ENCODE assay signal across 8 mouse cellular contexts in the genomic region with DNA sequence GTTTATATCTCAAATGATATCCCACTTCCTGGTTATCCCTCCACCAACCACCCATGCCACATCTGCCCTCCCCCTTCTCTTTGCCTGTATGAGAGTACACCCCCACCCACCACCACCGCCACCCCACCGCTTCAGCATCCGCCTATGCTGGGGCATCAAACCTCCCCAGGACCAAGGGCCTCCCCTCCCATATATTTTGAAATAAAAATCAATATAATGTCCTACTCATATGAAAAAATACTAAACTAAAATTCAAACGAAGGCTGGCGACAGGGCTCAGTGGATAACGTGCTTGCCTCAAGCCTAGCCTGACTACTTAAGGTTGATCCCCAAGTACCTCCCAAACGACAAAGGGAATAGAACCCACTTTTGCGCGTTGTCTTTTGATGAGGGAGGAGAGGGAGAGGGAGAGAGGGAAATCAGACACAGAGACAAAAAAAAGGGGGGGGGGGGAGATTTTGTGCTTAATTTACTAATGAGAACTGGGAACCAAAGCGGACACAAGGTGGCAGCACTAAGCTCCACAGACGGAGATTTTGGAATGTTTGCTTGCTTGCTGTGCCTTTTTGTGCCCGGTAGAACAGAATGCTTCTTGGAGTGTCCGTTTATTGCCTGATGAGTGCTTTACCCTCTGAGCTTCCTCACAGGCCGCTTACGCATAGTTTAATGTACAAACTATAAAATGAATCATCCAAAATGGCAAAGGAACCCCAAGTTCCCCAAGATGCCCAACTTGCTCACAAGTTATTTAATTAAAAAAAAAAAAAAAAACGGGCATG. TPM values are rescaled to one million over a fixed set of nuclear protein-coding genes. Genes with fewer than 3 reads are reported as not detected.
DNase-seq lines count a peak whose midpoint lies in the region; ATAC-seq and TF ChIP-seq lines count a peak whose summit lies in the region.

No protein-coding gene starts in this region.

- no peaks in the 10 kb centered on the region for H3K27me3 ChIP-seq in embryonic facial prominence, embryonic 15.5 days
- no peaks in the 10 kb centered on the region for H3K27me3 ChIP-seq in heart, embryonic 10.5 days (ENCODE audit: insufficient read depth, poor library complexity, severe bottlenecking)
- no peaks in the 10 kb centered on the region for H3K27me3 ChIP-seq in kidney, embryonic 14.5 days (ENCODE audit: control insufficient read depth, insufficient read depth, low read length)
- no peaks in the 10 kb centered on the region for H3K27me3 ChIP-seq in liver, adult 2 months (ENCODE audit: control insufficient read depth, insufficient read depth, low read length)
- H3K27me3 ChIP-seq in splenic B cell, adult 2 months (ENCODE audit: control insufficient read depth, insufficient read depth, low read length, poor library complexity, severe bottlenecking) = no peaks in the 10 kb centered on the region

- 0 out of 2 replicates have a peak overlapping the region, but pooled peaks have one; percentile 28 for H3K9ac ChIP-seq in embryonic facial prominence, embryonic 15.5 days
- peak overlapping the region; percentile 40 for H3K9ac ChIP-seq in kidney, embryonic 14.5 days (ENCODE audit: low read depth, low read length)
- peak overlapping the region; percentile 48 for H3K9ac ChIP-seq in liver, adult 2 months (ENCODE audit: low read depth, low read length)

- 0 out of 2 replicates have a peak, but pooled peaks cover 4% of the 10 kb centered on the region for H3K4me1 ChIP-seq in bone marrow macrophage, adult 2 months (ENCODE audit: control insufficient read depth, insufficient read depth, low read length)
- H3K4me1 ChIP-seq in embryonic facial prominence, embryonic 15.5 days = 0 out of 2 replicates have a peak, but pooled peaks cover 7% of the 10 kb centered on the region
- H3K4me1 ChIP-seq in heart, embryonic 10.5 days = peaks cover 11% of the 10 kb centered on the region; the same call in 1 of the 2 replicates
- H3K4me1 ChIP-seq in kidney, embryonic 14.5 days (ENCODE audit: control insufficient read depth, insufficient read depth, low read length) = no peaks in the 10 kb centered on the region
- peaks cover 6% of the 10 kb centered on the region; the same call in 1 of the 2 replicates for H3K4me1 ChIP-seq in liver, adult 2 months (ENCODE audit: control insufficient read depth, insufficient read depth, low read length)

- peak; percentile 27; the same call in 1 of the 2 replicates for TF ChIP-seq CTCF in bone marrow macrophage, adult 2 months (IDR thresholded peaks at IDR 0.05; ENCODE audit: low read depth, low read length)
- TF ChIP-seq CTCF in liver, adult 2 months (IDR thresholded peaks at IDR 0.05; ENCODE audit: low read depth, low read length) = peak; percentile 66

- H3K4me3 ChIP-seq in bone marrow macrophage, adult 2 months (ENCODE audit: insufficient read depth, low read length) = peak overlapping the region; percentile 55
- peak overlapping the region; percentile 41 for H3K4me3 ChIP-seq in embryonic facial prominence, embryonic 15.5 days (replicated peaks)
- peak overlapping the region; percentile 55 for H3K4me3 ChIP-seq in heart, embryonic 10.5 days
- H3K4me3 ChIP-seq in kidney, embryonic 14.5 days (ENCODE audit: low read length) = peak overlapping the region; percentile 28
- H3K4me3 ChIP-seq in liver, adult 2 months (ENCODE audit: insufficient read depth, low read depth, low read length) = peak overlapping the region; percentile 27

- H3K9me3 ChIP-seq in embryonic facial prominence, embryonic 15.5 days (replicated peaks) = no peaks in the 10 kb centered on the region
- H3K9me3 ChIP-seq in heart, embryonic 10.5 days = no peaks in the 10 kb centered on the region
- no peaks in the 10 kb centered on the region for H3K9me3 ChIP-seq in kidney, embryonic 14.5 days (ENCODE audit: control insufficient read depth, low read length)

- DNase-seq in heart, embryonic 10.5 days (ENCODE audit: low spot score) = peak; percentile 82
- DNase-seq in liver, adult 2 months (ENCODE audit: extremely low read depth, low read depth, low spot score) = peak; percentile 67
- DNase-seq in splenic B cell, adult 2 months (ENCODE audit: low read depth, low spot score) = peak; percentile 93

- no peaks in the 10 kb centered on the region for H3K79me2 ChIP-seq in liver, adult 2 months (ENCODE audit: control insufficient read depth, insufficient read depth, low read length)

- no peaks in the 10 kb centered on the region for H3K36me3 ChIP-seq in embryonic facial prominence, embryonic 15.5 days
- no peaks in the 10 kb centered on the region for H3K36me3 ChIP-seq in heart, embryonic 10.5 days
- no peaks in the 10 kb centered on the region for H3K36me3 ChIP-seq in kidney, embryonic 14.5 days (ENCODE audit: control insufficient read depth, insufficient read depth, low read length)
- no peaks in the 10 kb centered on the region for H3K36me3 ChIP-seq in liver, adult 2 months (ENCODE audit: control insufficient read depth, insufficient read depth, low read length)
- H3K36me3 ChIP-seq in splenic B cell, adult 2 months (ENCODE audit: control insufficient read depth, insufficient read depth, low read length, poor library complexity, severe bottlenecking) = no peaks in the 10 kb centered on the region

- H3K4me2 ChIP-seq in embryonic facial prominence, embryonic 15.5 days (replicated peaks) = peak overlapping the region; percentile 59
- H3K4me2 ChIP-seq in kidney, embryonic 14.5 days (replicated peaks; ENCODE audit: low read depth, low read length) = peak overlapping the region; percentile 47

- ATAC-seq in CD4-positive, CD25-positive, alpha-beta regulatory T cell, adult 4 months = peak; percentile 62
- ATAC-seq in embryonic facial prominence, embryonic 15.5 days (ENCODE audit: insufficient number of reproducible peaks, low FRiP score, low TSS enrichment, low read depth) = no peak
- ATAC-seq in kidney, embryonic 14.5 days (ENCODE audit: low FRiP score, low TSS enrichment) = no peak
- ATAC-seq in monocyte, adult 5-6 weeks (replicated peaks; ENCODE audit: insufficient number of reproducible peaks, low FRiP score, low TSS enrichment, poor library complexity, severe bottlenecking) = peak; percentile 38; the same call in 1 of the 2 replicates

- WGBS in embryonic facial prominence, embryonic 15.5 days = 6% methylated on average over 16 of the region's 16 CpGs
- WGBS in heart, embryonic 10.5 days = 9% methylated on average over 16 of the region's 16 CpGs
- 8% methylated on average over 16 of the region's 16 CpGs for WGBS in kidney, embryonic 14.5 days
- WGBS in liver, adult 2 months = 15% methylated on average over 16 of the region's 16 CpGs

- TF ChIP-seq POLR2A in bone marrow macrophage, adult 2 months (IDR thresholded peaks at IDR 0.05; ENCODE audit: borderline replicate concordance, low read depth, low read length) = no peak
- no peak for TF ChIP-seq POLR2A in liver, adult 2 months (IDR thresholded peaks at IDR 0.05; ENCODE audit: extremely low read depth, insufficient read depth, low read length)

- peak overlapping the region; percentile 69 for H3K27ac ChIP-seq in bone marrow macrophage, adult 2 months (ENCODE audit: insufficient read depth, low read depth, low read length)
- no peak overlapping the region for H3K27ac ChIP-seq in embryonic facial prominence, embryonic 15.5 days (replicated peaks)
- H3K27ac ChIP-seq in heart, embryonic 10.5 days = peak overlapping the region; percentile 63; the same call in 1 of the 2 replicates
- no peak overlapping the region for H3K27ac ChIP-seq in kidney, embryonic 14.5 days (ENCODE audit: low read depth, low read length)
- H3K27ac ChIP-seq in liver, adult 2 months (replicated peaks; ENCODE audit: insufficient read depth, low read depth, low read length) = no peak overlapping the region

RNA-seq across cellular contexts. Expression of a gene that starts 11.6 kb away (rescaled TPM):
- 1,000 to 10,000 TPM; 1,099 to 1,661 TPM for polyA plus RNA-seq in CD4-positive, CD25-positive, alpha-beta regulatory T cell, adult 4 months (2017; shearing (Covaris generic))
- 1,563 and 1,726 TPM in 2 replicates for polyA plus RNA-seq in bone marrow macrophage, adult 2 months (2012; ENCODE audit: insufficient read depth, insufficient read length, missing spikeins)
- polyA plus RNA-seq in embryonic facial prominence, embryonic 15.5 days (2015; fragmentation: Nextera tagmentation; extraction: Ambion mirVana) = 718 and 762 TPM in 2 replicates
- polyA plus RNA-seq in heart, embryonic 10.5 days (2016; fragmentation: Nextera tagmentation; extraction: Ambion mirVana) = 542 and 712 TPM in 2 replicates
- polyA plus RNA-seq in kidney, embryonic 14.5 days (2014; fragmentation: Nextera tagmentation; extraction: Ambion mirVana) = 994 and 1,198 TPM in 2 replicates
- total RNA-seq in liver, adult 2 months (2014; rRNA removed) = 507 and 645 TPM in 2 replicates
- 645 and 687 TPM in 2 replicates for polyA plus RNA-seq in liver, adult 2 months (2012; rRNA removed)
- 995 to 1,435 TPM (median 1,367 TPM) in 3 replicates for total RNA-seq in monocyte, adult 5-6 weeks (2017)

RNA-seq across cellular contexts. Expression of a gene that starts 28.7 kb away (rescaled TPM):
- 1 to 10 TPM; 2.0 to 3.7 TPM for polyA plus RNA-seq in CD4-positive, CD25-positive, alpha-beta regulatory T cell, adult 4 months (2017; shearing (Covaris generic))
- polyA plus RNA-seq in bone marrow macrophage, adult 2 months (2012; ENCODE audit: insufficient read depth, insufficient read length, missing spikeins) = 55.5 and 64.4 TPM in 2 replicates
- 7.5 and 8.1 TPM in 2 replicates for polyA plus RNA-seq in embryonic facial prominence, embryonic 15.5 days (2015; fragmentation: Nextera tagmentation; extraction: Ambion mirVana)
- 3.0 and 4.7 TPM in 2 replicates for polyA plus RNA-seq in heart, embryonic 10.5 days (2016; fragmentation: Nextera tagmentation; extraction: Ambion mirVana)
- polyA plus RNA-seq in kidney, embryonic 14.5 days (2014; fragmentation: Nextera tagmentation; extraction: Ambion mirVana) = 5.8 and 6.1 TPM in 2 replicates
- 11.4 and 13.2 TPM in 2 replicates for total RNA-seq in liver, adult 2 months (2014; rRNA removed)
- 13.7 and 18.2 TPM in 2 replicates for polyA plus RNA-seq in liver, adult 2 months (2012; rRNA removed)
- 52.9 to 85.7 TPM (median 59.4 TPM) in 3 replicates for total RNA-seq in monocyte, adult 5-6 weeks (2017)

RNA-seq across cellular contexts. Expression of a gene that starts 37.4 kb away (rescaled TPM):
- 1 to 10 TPM in 1 of 2 experiments, under 1 TPM in 1; 0.77 to 2.1 TPM for polyA plus RNA-seq in CD4-positive, CD25-positive, alpha-beta regulatory T cell, adult 4 months (2017; shearing (Covaris generic))
- 1.0 and 1.1 TPM in 2 replicates for polyA plus RNA-seq in bone marrow macrophage, adult 2 months (2012; ENCODE audit: insufficient read depth, insufficient read length, missing spikeins)
- polyA plus RNA-seq in embryonic facial prominence, embryonic 15.5 days (2015; fragmentation: Nextera tagmentation; extraction: Ambion mirVana) = 5.4 and 5.8 TPM in 2 replicates
- 0.18 and 0.44 TPM in 2 replicates for polyA plus RNA-seq in heart, embryonic 10.5 days (2016; fragmentation: Nextera tagmentation; extraction: Ambion mirVana)
- 1.3 and 2.9 TPM in 2 replicates for polyA plus RNA-seq in kidney, embryonic 14.5 days (2014; fragmentation: Nextera tagmentation; extraction: Ambion mirVana)
- 5.8 and 11.2 TPM in 2 replicates for total RNA-seq in liver, adult 2 months (2014; rRNA removed)
- polyA plus RNA-seq in liver, adult 2 months (2012; rRNA removed) = 11.0 and 16.3 TPM in 2 replicates
- 9.4 to 15.9 TPM (median 15.5 TPM) in 3 replicates for total RNA-seq in monocyte, adult 5-6 weeks (2017)

RNA-seq across cellular contexts. Expression of a gene that starts 38.0 kb away (rescaled TPM):
- polyA plus RNA-seq in CD4-positive, CD25-positive, alpha-beta regulatory T cell, adult 4 months (2017; shearing (Covaris generic)) = 1 to 10 TPM in 1 of 2 experiments, under 1 TPM in 1; 0.92 to 4.1 TPM
- polyA plus RNA-seq in bone marrow macrophage, adult 2 months (2012; ENCODE audit: insufficient read depth, insufficient read length, missing spikeins) = 4.8 and 11.3 TPM in 2 replicates
- 2.3 and 4.9 TPM in 2 replicates for polyA plus RNA-seq in embryonic facial prominence, embryonic 15.5 days (2015; fragmentation: Nextera tagmentation; extraction: Ambion mirVana)
- 0.68 and 1.9 TPM in 2 replicates for polyA plus RNA-seq in heart, embryonic 10.5 days (2016; fragmentation: Nextera tagmentation; extraction: Ambion mirVana)
- 5.6 and 7.6 TPM in 2 replicates for polyA plus RNA-seq in kidney, embryonic 14.5 days (2014; fragmentation: Nextera tagmentation; extraction: Ambion mirVana)
- total RNA-seq in liver, adult 2 months (2014; rRNA removed) = 1.5 and 2.0 TPM in 2 replicates
- polyA plus RNA-seq in liver, adult 2 months (2012; rRNA removed) = 5.5 and 5.8 TPM in 2 replicates
- 7.5 to 29.4 TPM (median 12.2 TPM) in 3 replicates for total RNA-seq in monocyte, adult 5-6 weeks (2017)

Comparison
In these comparisons a context has a peak if more than half of its experiments do, and no peak if none do; other contexts are left out.
1. ATAC-seq: peak in CD4-positive, CD25-positive, alpha-beta regulatory T cell, adult 4 months (single experiment) and monocyte, adult 5-6 weeks (single experiment); none in embryonic facial prominence, embryonic 15.5 days (single experiment) and kidney, embryonic 14.5 days (single experiment).
2. H3K27ac ChIP-seq: peak in bone marrow macrophage, adult 2 months (single experiment) and heart, embryonic 10.5 days (single experiment); none in embryonic facial prominence, embryonic 15.5 days (single experiment), kidney, embryonic 14.5 days (single experiment) and liver, adult 2 months (single experiment).
3. Peak in every context shown above with its lines, with median percentiles within 50 percentile points of each other: H3K4me3 ChIP-seq, H3K9ac ChIP-seq and DNase-seq.